Mouse (Mus musculus) hindbrain, embryonic 16.5 days (tissue): ENCODE data around the gene Son. TPM values are rescaled to one million over a fixed set of nuclear protein-coding genes. Genes with fewer than 3 reads are reported as not detected.

Source experiments
- ATAC-seq: fragments of 200-750 bp; cut with Nextera tagmentation; 2 replicates; pipeline ENCODE4 v1.8.0; 2017; ENCODE audit warnings: moderate TSS enrichment, moderate library complexity
- H3K27ac ChIP-seq: fragments of 300-500 bp; sonication (generic); 2 replicates; pipeline ENCODE4 v1.5.1; 2014; ENCODE audit warnings: low read depth, mild to moderate bottlenecking, control low read depth, low read length, moderate library complexity
- H3K27me3 ChIP-seq: fragments of 300-500 bp; sonication (generic); replicated peaks from 2 replicates; pipeline ENCODE4 v1.6.1; 2014; ENCODE audit warnings: low read length; ENCODE audit not compliant: control insufficient read depth, insufficient read depth
- H3K36me3 ChIP-seq: fragments of 300-500 bp; sonication (generic); 2 replicates; pipeline ENCODE4 v1.6.1; 2014; ENCODE audit warnings: mild to moderate bottlenecking, low read length, moderate library complexity, mixed read lengths; ENCODE audit not compliant: control insufficient read depth, insufficient read depth
- H3K4me1 ChIP-seq: fragments of 300-500 bp; sonication (generic); 2 replicates; pipeline ENCODE4 v1.6.1; 2014; ENCODE audit warnings: low read depth, low read length; ENCODE audit not compliant: control insufficient read depth, insufficient read depth
- H3K4me2 ChIP-seq: fragments of 300-500 bp; sonication (generic); 2 replicates; pipeline ENCODE4 v1.6.1; 2014; ENCODE audit warnings: mild to moderate bottlenecking, low read length, control low read depth, moderate library complexity
- H3K4me3 ChIP-seq: fragments of 300-500 bp; sonication (generic); 2 replicates; pipeline ENCODE4 v1.5.1; 2014; ENCODE audit warnings: mild to moderate bottlenecking, low read length, control low read depth, moderate library complexity
- H3K9ac ChIP-seq: fragments of 300-500 bp; sonication (generic); 2 replicates; pipeline ENCODE4 v1.6.1; 2014; ENCODE audit warnings: low read depth, mild to moderate bottlenecking, control low read depth, low read length, moderate library complexity
- H3K9me3 ChIP-seq: fragments of 300-500 bp; sonication (generic); 2 replicates; pipeline ENCODE4 v1.6.1; 2014; ENCODE audit warnings: mild to moderate bottlenecking, low read length, moderate library complexity; ENCODE audit not compliant: control insufficient read depth
- WGBS: fragments of 180-500 bp; shearing (Covaris S2); extraction: QIAGEN DNeasy Blood & Tissue Kit; methylation state at CpG from one replicate; pipeline ENCODE4 v1.1.7; 2014; 5-methylcytosine and 5-hydroxymethylcytosine counted together
- polyA plus RNA-seq: library from polyadenylated mRNA; unstranded; fragments of >200 nt; fragmentation: Nextera tagmentation; extraction: Ambion mirVana; gene quantifications from 2 replicates; pipeline ENCODE4 v1.2.1, GENCODE M21; 2015

The Son gene
- polyA plus RNA-seq, 1 experiment from 2014 or later, result 89.4 TPM

DNA sequence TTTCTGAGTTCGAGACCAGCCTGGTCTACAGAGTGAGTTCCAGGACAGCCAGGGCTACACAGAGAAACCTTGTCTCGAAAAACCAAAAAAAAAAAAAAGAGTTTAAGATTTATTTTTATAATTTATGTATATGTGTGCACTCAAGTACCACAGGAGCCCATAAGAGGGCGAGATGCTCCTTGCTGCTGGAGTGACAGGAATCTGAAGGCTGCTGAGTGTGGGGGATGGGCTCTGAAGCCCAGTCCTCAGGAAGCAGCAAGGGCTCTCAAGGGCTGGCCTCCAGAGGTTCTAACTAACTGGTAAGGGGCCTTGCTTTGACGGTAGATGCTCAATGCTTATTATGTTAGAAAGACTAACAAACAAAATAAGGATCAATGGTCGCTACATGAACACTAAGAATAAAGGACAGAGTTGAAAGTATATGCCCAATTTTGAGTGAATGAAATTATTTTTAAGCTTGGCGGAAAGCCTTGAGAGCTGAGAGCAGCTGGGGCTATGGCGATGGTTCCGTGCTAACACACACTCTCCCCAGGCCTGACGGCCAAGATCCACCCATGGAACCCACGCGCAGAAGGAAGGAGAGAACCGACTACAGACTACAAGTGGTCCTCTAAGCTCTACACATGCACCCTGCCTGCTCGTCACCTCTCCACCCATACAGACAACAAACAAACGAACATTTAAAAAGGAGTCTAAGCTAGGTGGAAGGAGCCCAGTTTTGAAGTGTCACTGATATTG is 57.5 kb downstream of the Son start:
- H3K9ac ChIP-seq, result no peak overlapping the region
- no peak overlapping the region for H3K27ac ChIP-seq
- H3K4me3 ChIP-seq, result no peak overlapping the region
- no peaks in the 10 kb centered on the region for H3K27me3 ChIP-seq
- no peak overlapping the region for H3K4me2 ChIP-seq
- no peak for ATAC-seq
- H3K4me1 ChIP-seq, result no peaks in the 10 kb centered on the region
- peaks cover 30% of the 10 kb centered on the region for H3K36me3 ChIP-seq
- H3K9me3 ChIP-seq, result no peaks in the 10 kb centered on the region
- WGBS, result 84% methylated on average over 14 of the region's 14 CpGs

DNA sequence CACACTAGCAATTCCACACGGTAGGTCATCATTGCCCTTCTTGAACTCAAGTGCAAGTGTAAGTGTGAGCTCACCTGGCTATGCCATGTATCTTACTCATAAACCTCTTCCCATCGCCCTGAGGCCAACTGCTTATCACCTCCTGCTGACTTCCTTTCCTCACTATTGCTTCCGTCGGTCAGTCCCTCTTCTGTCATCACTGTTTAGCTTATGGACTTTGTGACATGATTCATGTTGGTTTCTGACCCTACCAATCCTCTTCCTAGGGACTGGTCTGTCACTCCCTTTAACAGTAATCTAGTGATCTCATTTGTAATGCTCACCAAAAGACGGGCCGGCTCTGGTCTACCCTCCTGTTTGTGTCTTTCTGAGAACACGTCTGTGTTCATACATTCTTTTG is 62.9 kb downstream of the Son start:
- H3K27me3 ChIP-seq, result no peaks in the 10 kb centered on the region
- no peak overlapping the region for H3K9ac ChIP-seq
- H3K9me3 ChIP-seq, result no peaks in the 10 kb centered on the region
- no peak for ATAC-seq
- no peak overlapping the region for H3K27ac ChIP-seq
- no peak overlapping the region for H3K4me2 ChIP-seq
- WGBS, result 91% methylated on average over 7 of the region's 7 CpGs
- no peaks in the 10 kb centered on the region for H3K4me1 ChIP-seq
- peaks cover 18% of the 10 kb centered on the region for H3K36me3 ChIP-seq
- H3K4me3 ChIP-seq, result no peak overlapping the region

DNA sequence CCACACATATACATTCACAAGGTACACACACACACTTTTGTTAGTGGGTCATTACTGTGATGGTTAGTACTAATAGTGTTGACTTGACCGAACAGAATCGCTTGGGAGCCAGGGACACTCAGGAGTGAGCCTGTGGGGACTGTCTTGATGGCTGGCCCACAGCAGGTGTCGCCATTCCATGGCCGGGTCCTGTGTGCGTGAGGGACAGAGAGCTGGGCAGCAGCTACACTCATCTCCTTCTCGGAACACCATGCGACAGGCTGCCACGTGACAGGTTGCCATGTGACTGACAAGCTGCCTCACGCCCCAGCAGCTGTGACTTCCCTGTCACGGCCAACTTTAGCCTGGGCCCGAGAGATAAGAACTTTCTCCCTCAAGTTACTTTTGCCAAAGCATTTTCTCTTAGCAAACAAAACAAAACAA is 69.6 kb downstream of the Son start:
- ATAC-seq, result no peak

DNA sequence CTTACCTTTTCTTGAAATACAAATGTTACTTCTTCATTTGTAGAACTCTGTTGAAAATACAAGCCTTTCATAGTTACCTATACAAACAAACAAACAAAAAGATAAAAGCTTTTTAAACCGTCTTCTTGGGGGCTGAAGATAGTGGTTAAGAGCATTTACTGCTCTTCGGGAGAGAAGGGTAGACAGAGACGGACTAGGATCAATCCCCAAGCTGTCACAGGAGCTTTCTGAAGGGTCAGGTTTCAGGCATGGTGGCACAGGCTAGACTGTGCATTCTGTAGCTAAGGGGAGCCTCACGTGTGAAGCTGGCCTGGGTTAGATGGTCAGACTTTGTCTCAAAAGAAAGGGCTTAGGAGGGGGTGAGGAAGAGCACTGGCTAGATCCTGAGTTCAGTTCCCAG is 70.1 kb downstream of the Son start:
- no peak overlapping the region for H3K4me3 ChIP-seq
- H3K4me2 ChIP-seq, result no peak overlapping the region
- H3K27me3 ChIP-seq, result no peaks in the 10 kb centered on the region
- no peak for ATAC-seq
- no peak overlapping the region for H3K9ac ChIP-seq
- H3K4me1 ChIP-seq, result no peaks in the 10 kb centered on the region
- no peak overlapping the region for H3K27ac ChIP-seq
- 90% methylated on average over 4 of the region's 4 CpGs for WGBS
- peaks cover 12% of the 10 kb centered on the region; the same call in 1 of the 2 replicates for H3K36me3 ChIP-seq
- no peaks in the 10 kb centered on the region for H3K9me3 ChIP-seq

More for the DNA sequence above, 69.6 kb downstream of the Son start:
- H3K36me3 ChIP-seq, result peaks cover 12% of the 10 kb centered on the region; the same call in 1 of the 2 replicates
- no peaks in the 10 kb centered on the region for H3K27me3 ChIP-seq
- no peak overlapping the region for H3K27ac ChIP-seq
- no peak overlapping the region for H3K4me3 ChIP-seq
- no peaks in the 10 kb centered on the region for H3K4me1 ChIP-seq
- no peak overlapping the region for H3K9ac ChIP-seq
- no peaks in the 10 kb centered on the region for H3K9me3 ChIP-seq
- WGBS, result 85% methylated on average over 11 of the region's 11 CpGs
- H3K4me2 ChIP-seq, result no peak overlapping the region

DNA sequence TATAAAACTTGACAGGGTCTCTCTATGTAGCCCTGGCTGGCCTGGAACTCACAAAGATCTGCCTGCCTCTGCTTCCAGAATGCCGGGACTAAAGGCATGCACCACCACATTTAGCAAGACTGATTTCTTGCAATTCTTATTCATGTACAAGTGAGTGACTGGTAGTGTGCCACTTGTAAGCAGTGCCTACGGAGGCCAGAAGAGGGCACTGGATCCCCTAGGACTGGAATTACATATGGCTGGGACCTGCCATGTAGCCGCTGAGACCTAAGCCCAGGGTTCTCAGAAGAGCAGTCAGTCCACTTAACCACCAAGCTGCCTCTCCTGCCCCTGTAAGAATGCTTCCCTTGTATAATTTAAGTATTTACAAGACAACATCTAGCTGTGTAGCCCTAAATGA is 76.9 kb downstream of the Son start:
- Histone ChIP-seq H3K27ac (no peak overlapping the region), H3K4me1 (peaks cover 13% of the 10 kb centered on the region), H3K9me3 (no peaks in the 10 kb centered on the region), H3K36me3 (0 out of 2 replicates have a peak, but pooled peaks cover 3% of the 10 kb centered on the region), H3K4me3 (no peak overlapping the region), H3K4me2 (no peak overlapping the region), H3K9ac (no peak overlapping the region), H3K27me3 (no peaks in the 10 kb centered on the region)
- 35% methylated on average over 3 of the region's 3 CpGs for WGBS
- ATAC-seq, result no peak

DNA sequence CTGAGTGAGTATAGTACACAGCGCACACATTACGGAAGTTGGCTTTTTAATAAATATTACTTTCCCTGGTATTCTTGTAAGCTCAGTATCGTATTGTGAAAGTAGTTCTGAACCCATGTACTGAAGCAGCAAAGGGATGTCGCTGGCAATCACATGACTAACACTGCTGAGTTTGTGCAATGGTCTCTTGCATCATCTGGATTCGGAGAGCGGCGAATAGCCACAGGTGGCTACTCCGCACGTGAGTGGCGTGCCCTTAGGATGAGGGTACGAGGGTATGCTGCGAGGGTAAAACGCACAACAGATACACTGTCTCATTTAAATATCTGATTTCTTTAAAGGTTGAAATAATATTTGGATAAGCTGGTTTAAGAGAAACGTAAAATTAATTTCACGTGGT is 80.1 kb downstream of the Son start:
- Histone ChIP-seq H3K9me3 (no peaks in the 10 kb centered on the region), H3K4me2 (peak overlapping the region; percentile 64), H3K27ac (no peak overlapping the region; the same call in 1 of the 2 replicates), H3K36me3 (no peaks in the 10 kb centered on the region), H3K9ac (no peak overlapping the region; the same call in 1 of the 2 replicates), H3K27me3 (no peaks in the 10 kb centered on the region), H3K4me1 (peaks cover 26% of the 10 kb centered on the region), H3K4me3 (peak overlapping the region; percentile 94)
- WGBS, result 88% methylated on average over 15 of the region's 15 CpGs
- ATAC-seq, result no peak

DNA sequence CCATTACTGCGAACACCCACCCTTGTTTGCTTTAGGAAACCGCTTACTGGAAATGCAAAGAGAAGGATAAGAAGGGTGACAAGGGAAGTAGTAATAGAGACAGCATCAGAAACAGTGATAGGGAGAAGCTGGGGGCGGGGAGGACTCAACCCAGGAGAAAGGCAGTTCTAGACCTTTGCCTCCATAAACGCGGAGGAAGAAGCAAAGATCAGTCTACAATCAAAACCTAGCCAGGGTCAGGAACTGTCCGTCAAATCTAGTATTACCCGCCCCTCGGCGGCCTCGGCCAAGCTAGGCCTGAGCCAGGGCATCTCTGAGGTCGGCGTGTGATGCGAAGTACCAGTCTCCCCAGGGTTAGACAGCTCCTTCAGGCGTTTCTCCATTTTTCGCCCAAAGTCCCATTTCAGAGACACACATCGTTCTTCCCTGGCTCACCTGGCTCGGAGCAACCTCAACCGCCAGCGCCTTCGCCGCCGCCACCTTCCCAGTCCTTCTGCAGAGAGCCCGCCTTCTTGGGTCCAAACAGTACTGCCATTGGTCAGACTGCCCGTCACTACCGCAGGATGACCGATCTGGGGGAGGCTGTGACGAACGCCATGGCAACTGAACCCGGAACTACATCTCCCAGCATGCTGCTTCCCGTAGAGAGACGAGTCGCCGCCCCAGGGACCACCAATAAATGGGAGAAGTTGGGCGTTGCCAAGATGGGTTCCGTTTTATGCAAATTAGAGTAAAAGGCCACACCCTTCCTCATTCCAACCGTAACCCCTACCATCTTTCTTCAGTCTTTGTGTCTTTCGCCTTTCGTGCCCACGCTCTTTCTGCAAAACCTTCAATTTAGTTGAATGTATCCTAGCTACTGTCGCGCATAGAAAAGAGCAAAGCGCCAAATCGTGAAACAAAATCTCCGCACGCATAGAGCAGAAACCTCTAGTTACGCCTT is 81.1 kb downstream of the Son start, which contains the start of gene Cryzl1:
Gene Cryzl1 (minus strand): TSS at position 853 of the 943 bp plus-strand sequence.
- H3K9me3 ChIP-seq, result no peaks in the 10 kb centered on the region
- 1% methylated on average over 46 of the region's 46 CpGs for WGBS
- H3K36me3 ChIP-seq, result no peaks in the 10 kb centered on the region
- no peaks in the 10 kb centered on the region for H3K27me3 ChIP-seq
- peak within 1 kb of the TSS; percentile 94 for H3K9ac ChIP-seq
- H3K4me2 ChIP-seq, result peak within 1 kb of the TSS; percentile 64
- peak within 1 kb of the TSS; percentile 96 for H3K27ac ChIP-seq
- H3K4me1 ChIP-seq, result peaks cover 26% of the 10 kb centered on the region
- H3K4me3 ChIP-seq, result peak within 1 kb of the TSS; percentile 94
- peak; percentile 94 for ATAC-seq
